Mouse (Mus musculus) forebrain, embryonic 12.5 days (tissue): ENCODE measurements around the gene Usp15. TPM values are rescaled to one million over a fixed set of nuclear protein-coding genes. Genes with fewer than 3 reads are reported as not detected.

ENCODE experiments used
- ATAC-seq: fragments of 200-750 bp; cut with Nextera tagmentation; 2 replicates; pipeline ENCODE4 v1.8.0; 2017; ENCODE audit warnings: moderate TSS enrichment; ENCODE audit not compliant: low FRiP score
- H3K27ac ChIP-seq: fragments of 300-500 bp; sonication (generic); 2 replicates; pipeline ENCODE4 v1.5.1; 2016; ENCODE audit warnings: mild to moderate bottlenecking
- H3K27me3 ChIP-seq: fragments of 300-500 bp; sonication (generic); 2 replicates; pipeline ENCODE4 v1.6.1; 2016; ENCODE audit warnings: mild to moderate bottlenecking
- H3K36me3 ChIP-seq: fragments of 300-500 bp; sonication (generic); replicated peaks from 2 replicates; pipeline ENCODE4 v1.6.1; 2016; ENCODE audit warnings: mild to moderate bottlenecking
- H3K4me1 ChIP-seq: fragments of 300-500 bp; sonication (generic); 2 replicates; pipeline ENCODE4 v1.6.1; 2016
- H3K4me2 ChIP-seq: fragments of 300-500 bp; sonication (generic); 2 replicates; pipeline ENCODE4 v1.6.1; 2016; ENCODE audit warnings: mild to moderate bottlenecking, moderate library complexity
- H3K4me3 ChIP-seq: fragments of 300-500 bp; sonication (generic); replicated peaks from 2 replicates; pipeline ENCODE4 v1.5.1; 2016; ENCODE audit warnings: mild to moderate bottlenecking
- H3K9ac ChIP-seq: fragments of 300-500 bp; sonication (generic); 2 replicates; pipeline ENCODE4 v1.6.1; 2016; ENCODE audit warnings: mild to moderate bottlenecking
- H3K9me3 ChIP-seq: fragments of 300-500 bp; sonication (generic); 2 replicates; pipeline ENCODE4 v1.6.1; 2016
- WGBS: fragments of 180-500 bp; shearing (Covaris S2); methylation state at CpG from one replicate; pipeline ENCODE4 v1.1.7; 2016; 5-methylcytosine and 5-hydroxymethylcytosine counted together
- polyA plus RNA-seq: library from polyadenylated mRNA; unstranded; fragments of >200 nt; fragmentation: Nextera tagmentation; extraction: Ambion mirVana; gene quantifications from 2 replicates; pipeline ENCODE4 v1.2.1, GENCODE M21; 2016

The Usp15 gene
- polyA plus RNA-seq, 1 experiment from 2014 or later: 74.3 TPM

- no peaks in the 10 kb centered on the region for H3K36me3 ChIP-seq
- H3K4me3 ChIP-seq: no peak overlapping the region
- H3K27ac ChIP-seq: no peak overlapping the region
- WGBS: 94% methylated on average over 3 of the region's 3 CpGs
- H3K9ac ChIP-seq: no peak overlapping the region
- no peaks in the 10 kb centered on the region for H3K9me3 ChIP-seq
- no peak overlapping the region for H3K4me2 ChIP-seq
- ATAC-seq: no peak
- peaks cover 10% of the 10 kb centered on the region for H3K4me1 ChIP-seq
- H3K27me3 ChIP-seq: 0 out of 2 replicates have a peak, but pooled peaks cover 5% of the 10 kb centered on the region
Observed at GRCm38 (mm10) chr10:123199119-123199518, 2.3 kb upstream of the Usp15 start.

- H3K4me2 ChIP-seq: no peak overlapping the region
- H3K9ac ChIP-seq: no peak overlapping the region
- H3K27ac ChIP-seq: no peak overlapping the region
- 0 out of 2 replicates have a peak, but pooled peaks cover 5% of the 10 kb centered on the region for H3K27me3 ChIP-seq
- 80% methylated on average over 5 of the region's 5 CpGs for WGBS
- no peaks in the 10 kb centered on the region for H3K36me3 ChIP-seq
- no peak for ATAC-seq
- no peaks in the 10 kb centered on the region for H3K9me3 ChIP-seq
- no peak overlapping the region for H3K4me3 ChIP-seq
- H3K4me1 ChIP-seq: peaks cover 10% of the 10 kb centered on the region
Observed at GRCm38 (mm10) chr10:123198183-123198582, 1.4 kb upstream of the Usp15 start.

- peak overlapping the region; percentile 87 for H3K27ac ChIP-seq
- H3K27me3 ChIP-seq: 0 out of 2 replicates have a peak, but pooled peaks cover 5% of the 10 kb centered on the region
- peak overlapping the region; percentile 66 for H3K4me2 ChIP-seq
- peaks cover 10% of the 10 kb centered on the region for H3K4me1 ChIP-seq
- H3K9ac ChIP-seq: peak overlapping the region; percentile 93
- H3K4me3 ChIP-seq: peak overlapping the region; percentile 97
- H3K36me3 ChIP-seq: no peaks in the 10 kb centered on the region
- under 1% methylated on average over 49 of the region's 66 CpGs for WGBS
- H3K9me3 ChIP-seq: no peaks in the 10 kb centered on the region
- peak; percentile 68 for ATAC-seq
Observed at GRCm38 (mm10) chr10:123195961-123196834, 597 bp downstream of the Usp15 start.

GRCm38 (mm10) chr10:123195501-123195900, 1.3 kb downstream of the Usp15 start:
- no peak for ATAC-seq
- WGBS: 10% methylated on average over 7 of the region's 7 CpGs
- Histone ChIP-seq H3K4me2 (peak overlapping the region; percentile 66), H3K4me1 (peaks cover 10% of the 10 kb centered on the region), H3K4me3 (peak overlapping the region; percentile 97), H3K36me3 (no peaks in the 10 kb centered on the region), H3K27ac (0 out of 2 replicates have a peak overlapping the region, but pooled peaks have one; percentile 87), H3K9ac (peak overlapping the region; percentile 93), H3K27me3 (0 out of 2 replicates have a peak, but pooled peaks cover 5% of the 10 kb centered on the region), H3K9me3 (no peaks in the 10 kb centered on the region)

DNA sequence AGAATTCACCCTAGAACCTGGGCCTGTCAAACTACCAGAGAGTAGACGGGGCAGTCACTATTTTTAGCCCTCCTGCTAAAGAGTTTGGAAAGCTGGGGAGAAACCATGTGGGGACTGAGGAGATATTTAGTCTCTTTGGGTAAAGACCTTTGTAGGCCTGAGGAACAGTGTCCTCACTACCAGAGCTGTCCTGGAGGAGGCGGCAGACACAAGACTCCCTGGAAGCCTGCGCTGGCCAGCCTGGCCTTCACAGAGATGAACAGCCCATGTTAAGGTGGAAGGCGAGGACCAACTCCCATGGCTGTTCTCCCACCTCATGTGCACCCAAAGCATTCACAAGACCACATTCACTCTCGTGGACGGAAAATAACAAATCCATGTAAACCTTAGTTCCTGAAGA, 5.8 kb downstream of the Usp15 start:
- Histone ChIP-seq H3K4me3 (no peak overlapping the region), H3K36me3 (no peaks in the 10 kb centered on the region), H3K4me1 (peaks cover 14% of the 10 kb centered on the region), H3K4me2 (no peak overlapping the region), H3K9ac (no peak overlapping the region), H3K9me3 (no peaks in the 10 kb centered on the region), H3K27ac (no peak overlapping the region), H3K27me3 (no peaks in the 10 kb centered on the region)
- 77% methylated on average over 6 of the region's 6 CpGs for WGBS
- ATAC-seq: no peak

GRCm38 (mm10) chr10:123187337-123187736, 9.5 kb downstream of the Usp15 start:
- H3K27ac ChIP-seq: 0 out of 2 replicates have a peak overlapping the region, but pooled peaks have one; percentile 5
- H3K9ac ChIP-seq: no peak overlapping the region
- no peaks in the 10 kb centered on the region for H3K27me3 ChIP-seq
- no peak for ATAC-seq
- H3K4me3 ChIP-seq: no peak overlapping the region
- H3K36me3 ChIP-seq: no peaks in the 10 kb centered on the region
- peaks cover 9% of the 10 kb centered on the region; the same call in 1 of the 2 replicates for H3K4me1 ChIP-seq
- H3K9me3 ChIP-seq: no peaks in the 10 kb centered on the region
- no peak overlapping the region for H3K4me2 ChIP-seq
- 84% methylated on average over 6 of the region's 6 CpGs for WGBS

GRCm38 (mm10) chr10:123185907-123186306, 10.9 kb downstream of the Usp15 start:
- H3K9ac ChIP-seq: no peak overlapping the region
- 88% methylated on average over 6 of the region's 6 CpGs for WGBS
- peaks cover 9% of the 10 kb centered on the region; the same call in 1 of the 2 replicates for H3K4me1 ChIP-seq
- no peak for ATAC-seq
- H3K36me3 ChIP-seq: peaks cover under 1% of the 10 kb centered on the region
- no peak overlapping the region for H3K4me3 ChIP-seq
- H3K4me2 ChIP-seq: no peak overlapping the region
- H3K27ac ChIP-seq: no peak overlapping the region
- H3K9me3 ChIP-seq: no peaks in the 10 kb centered on the region
- no peaks in the 10 kb centered on the region for H3K27me3 ChIP-seq

- H3K27ac ChIP-seq: no peak overlapping the region
- ATAC-seq: no peak
- 71% methylated on average over 2 of the region's 2 CpGs for WGBS
Observed at GRCm38 (mm10) chr10:123183743-123184142, 13.1 kb downstream of the Usp15 start.

DNA sequence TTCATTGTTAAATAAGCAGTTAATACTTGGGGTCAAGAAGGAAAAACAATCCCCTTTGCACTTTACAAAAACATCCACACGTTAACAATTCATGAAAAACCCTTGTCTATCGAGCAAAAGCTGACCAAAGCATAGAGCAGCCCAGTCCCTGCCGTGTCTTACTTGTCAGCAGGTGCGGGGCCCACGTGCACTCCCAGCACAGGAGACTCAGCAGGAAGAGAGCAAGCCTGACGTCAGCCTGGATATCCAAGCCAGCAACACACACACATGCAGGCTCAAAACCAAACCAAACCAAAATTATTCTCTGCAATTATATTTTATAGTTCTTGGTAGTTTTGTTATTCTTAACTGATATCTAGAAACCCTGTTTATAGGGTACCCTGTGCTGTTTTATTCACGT, 13.6 kb downstream of the Usp15 start:
- Histone ChIP-seq H3K4me2 (no peak overlapping the region), H3K9ac (no peak overlapping the region), H3K36me3 (peaks cover 20% of the 10 kb centered on the region), H3K9me3 (no peaks in the 10 kb centered on the region), H3K4me1 (peaks cover 9% of the 10 kb centered on the region; the same call in 1 of the 2 replicates), H3K27me3 (no peaks in the 10 kb centered on the region), H3K27ac (no peak overlapping the region), H3K4me3 (no peak overlapping the region)
- ATAC-seq: no peak
- 56% methylated on average over 7 of the region's 7 CpGs for WGBS

More at GRCm38 (mm10) chr10:123183743-123184142, 13.1 kb downstream of the Usp15 start:
- no peak overlapping the region for H3K4me2 ChIP-seq
- no peak overlapping the region for H3K4me3 ChIP-seq
- H3K9ac ChIP-seq: no peak overlapping the region
- H3K4me1 ChIP-seq: peaks cover 9% of the 10 kb centered on the region; the same call in 1 of the 2 replicates
- H3K9me3 ChIP-seq: no peaks in the 10 kb centered on the region
- no peaks in the 10 kb centered on the region for H3K27me3 ChIP-seq
- peaks cover 16% of the 10 kb centered on the region for H3K36me3 ChIP-seq

DNA sequence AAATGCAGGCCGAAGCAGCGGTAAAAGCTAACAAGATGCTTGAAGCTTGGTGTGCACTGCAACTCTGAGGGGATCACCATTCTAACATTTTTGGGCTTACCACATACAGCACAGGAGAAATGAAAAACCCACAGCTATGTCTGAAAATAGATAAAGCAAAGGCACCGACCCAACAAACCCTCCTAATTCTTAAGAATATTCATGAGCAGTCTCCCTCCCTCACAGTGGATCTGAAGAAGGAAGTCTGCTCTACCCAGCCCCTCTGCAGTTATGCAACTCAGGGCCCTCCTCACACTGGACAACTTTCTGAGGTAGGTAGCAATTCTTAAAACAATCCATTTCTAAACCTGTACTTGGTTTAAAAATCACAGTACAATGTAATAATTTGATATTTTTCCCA, 14.4 kb downstream of the Usp15 start:
- H3K27ac ChIP-seq: no peak overlapping the region
- 88% methylated on average over 3 of the region's 3 CpGs for WGBS
- H3K4me3 ChIP-seq: no peak overlapping the region

GRCm38 (mm10) chr10:123175771-123176170, 21.0 kb downstream of the Usp15 start:
- H3K4me3 ChIP-seq: no peak overlapping the region
- H3K9ac ChIP-seq: no peak overlapping the region
- H3K36me3 ChIP-seq: peaks cover 46% of the 10 kb centered on the region
- H3K4me1 ChIP-seq: no peaks in the 10 kb centered on the region
- no peak overlapping the region for H3K4me2 ChIP-seq
- 79% methylated on average over 4 of the region's 4 CpGs for WGBS
- no peaks in the 10 kb centered on the region for H3K27me3 ChIP-seq
- H3K27ac ChIP-seq: no peak overlapping the region
- H3K9me3 ChIP-seq: no peaks in the 10 kb centered on the region
- ATAC-seq: peak; percentile 63; the same call in 1 of the 2 replicates

More for the DNA sequence above, 14.4 kb downstream of the Usp15 start:
- ATAC-seq: no peak
- no peaks in the 10 kb centered on the region for H3K9me3 ChIP-seq
- H3K4me2 ChIP-seq: no peak overlapping the region
- peaks cover 6% of the 10 kb centered on the region; the same call in 1 of the 2 replicates for H3K4me1 ChIP-seq
- no peak overlapping the region for H3K9ac ChIP-seq
- H3K27me3 ChIP-seq: no peaks in the 10 kb centered on the region
- H3K36me3 ChIP-seq: peaks cover 25% of the 10 kb centered on the region

- H3K27ac ChIP-seq: no peak overlapping the region
- no peak for ATAC-seq
- no peak overlapping the region for H3K4me3 ChIP-seq
- WGBS: 86% methylated on average over 6 of the region's 6 CpGs
- peaks cover 40% of the 10 kb centered on the region for H3K36me3 ChIP-seq
- H3K4me2 ChIP-seq: no peak overlapping the region
- no peaks in the 10 kb centered on the region for H3K9me3 ChIP-seq
- H3K27me3 ChIP-seq: no peaks in the 10 kb centered on the region
- no peaks in the 10 kb centered on the region for H3K4me1 ChIP-seq
- H3K9ac ChIP-seq: no peak overlapping the region
Observed at GRCm38 (mm10) chr10:123170898-123171297, 25.9 kb downstream of the Usp15 start.
